Mouse (Mus musculus): ENCODE results near the gene Prpf8. TPM values are rescaled to one million over a fixed set of nuclear protein-coding genes. Genes with fewer than 3 reads are reported as not detected.

The Prpf8 gene
- polyA plus RNA-seq, 1 experiment, result 104 TPM

DNA sequence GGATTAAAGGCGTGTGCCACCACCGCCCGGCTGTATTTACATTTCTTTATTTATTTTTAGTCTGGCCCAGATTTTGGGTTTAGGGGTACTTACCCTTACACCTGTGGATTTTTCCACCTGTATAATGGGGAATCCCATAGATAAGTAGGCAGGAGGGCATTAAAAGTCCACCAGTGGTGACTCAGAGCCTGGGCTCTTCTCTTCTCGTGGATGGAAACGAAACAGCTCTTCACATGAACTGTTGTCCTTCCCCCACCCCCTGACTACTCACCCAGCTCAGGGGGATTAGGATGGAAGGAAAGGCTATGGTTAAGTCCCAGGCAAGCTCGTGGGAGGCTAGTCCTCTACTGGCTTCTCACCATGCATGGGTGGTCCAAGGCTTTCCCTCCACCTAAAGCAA lies 22.2 kb upstream of the Prpf8 start:
- Histone ChIP-seq H3K79me3 (ENCODE audit: low read depth) (peaks cover 29% of the 10 kb centered on the region), H3K4me3 (ENCODE audit: insufficient read depth, poor library complexity, severe bottlenecking) (no peak overlapping the region)

DNA sequence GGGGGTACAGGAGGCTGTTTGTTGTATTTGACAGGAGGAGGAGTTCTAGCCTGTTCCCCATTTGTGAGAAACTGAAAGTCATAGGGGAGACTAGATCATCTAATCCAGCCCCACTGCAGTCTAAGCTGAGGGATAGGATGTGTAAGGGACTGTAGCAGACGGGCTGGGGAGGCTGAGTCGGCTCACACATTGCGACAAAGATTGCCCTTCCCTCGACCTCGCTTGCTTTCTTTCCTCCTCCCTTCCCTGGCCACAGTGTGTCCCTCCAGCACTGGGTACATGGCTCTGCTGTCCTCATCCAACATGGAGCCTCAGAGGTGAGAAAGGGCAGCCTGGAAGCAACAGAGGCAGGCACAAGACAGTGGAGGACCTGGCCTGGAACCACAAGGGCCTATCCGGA lies 21.6 kb upstream of the Prpf8 start:
- no peak overlapping the region for H3ac ChIP-seq (ENCODE audit: control insufficient read depth, insufficient read length, low read depth)
- H3K79me3 ChIP-seq (ENCODE audit: low read depth), result peaks cover 29% of the 10 kb centered on the region
- TF ChIP-seq CTCF (IDR thresholded peaks at IDR 0.05; ENCODE audit: control insufficient read depth, insufficient read depth, insufficient read length) (no peak), MAX (IDR thresholded peaks at IDR 0.05) (no peak), USF1 (IDR thresholded peaks at IDR 0.05; ENCODE audit: low read depth) (no peak), MYOG (IDR thresholded peaks at IDR 0.05; ENCODE audit: control insufficient read depth, extremely low read depth, insufficient read length) (no peak), CEBPB (IDR thresholded peaks at IDR 0.05; ENCODE audit: low read depth) (no peak), MYOD1 (IDR thresholded peaks at IDR 0.05; ENCODE audit: control insufficient read depth, insufficient read length, low read depth) (no peak), FOSL1 (IDR thresholded peaks at IDR 0.05; ENCODE audit: insufficient read depth, low read length, poor library complexity, severe bottlenecking) (no peak)
- no peaks in the 10 kb centered on the region for H3K27me3 ChIP-seq (ENCODE audit: control insufficient read depth, insufficient read depth, insufficient read length)
- H3K79me2 ChIP-seq (ENCODE audit: control insufficient read depth, insufficient read depth), result peaks cover 39% of the 10 kb centered on the region
- no peak overlapping the region for H3K4me3 ChIP-seq (ENCODE audit: insufficient read depth, poor library complexity, severe bottlenecking)
- peaks cover 37% of the 10 kb centered on the region for H3K36me3 ChIP-seq (ENCODE audit: control insufficient read depth, insufficient read depth)

More for the DNA sequence above, 22.2 kb upstream of the Prpf8 start:
- Histone ChIP-seq H3K79me2 (ENCODE audit: control insufficient read depth, insufficient read depth) (peaks cover 39% of the 10 kb centered on the region), H3ac (ENCODE audit: control insufficient read depth, insufficient read length, low read depth) (no peak overlapping the region), H3K36me3 (ENCODE audit: control insufficient read depth, insufficient read depth) (peaks cover 37% of the 10 kb centered on the region), H3K27me3 (ENCODE audit: control insufficient read depth, insufficient read depth, insufficient read length) (no peaks in the 10 kb centered on the region)
- TF ChIP-seq CTCF (IDR thresholded peaks at IDR 0.05; ENCODE audit: control insufficient read depth, insufficient read depth, insufficient read length) (no peak), MAX (IDR thresholded peaks at IDR 0.05) (no peak), FOSL1 (IDR thresholded peaks at IDR 0.05; ENCODE audit: insufficient read depth, low read length, poor library complexity, severe bottlenecking) (no peak), CEBPB (IDR thresholded peaks at IDR 0.05; ENCODE audit: low read depth) (no peak)

DNA sequence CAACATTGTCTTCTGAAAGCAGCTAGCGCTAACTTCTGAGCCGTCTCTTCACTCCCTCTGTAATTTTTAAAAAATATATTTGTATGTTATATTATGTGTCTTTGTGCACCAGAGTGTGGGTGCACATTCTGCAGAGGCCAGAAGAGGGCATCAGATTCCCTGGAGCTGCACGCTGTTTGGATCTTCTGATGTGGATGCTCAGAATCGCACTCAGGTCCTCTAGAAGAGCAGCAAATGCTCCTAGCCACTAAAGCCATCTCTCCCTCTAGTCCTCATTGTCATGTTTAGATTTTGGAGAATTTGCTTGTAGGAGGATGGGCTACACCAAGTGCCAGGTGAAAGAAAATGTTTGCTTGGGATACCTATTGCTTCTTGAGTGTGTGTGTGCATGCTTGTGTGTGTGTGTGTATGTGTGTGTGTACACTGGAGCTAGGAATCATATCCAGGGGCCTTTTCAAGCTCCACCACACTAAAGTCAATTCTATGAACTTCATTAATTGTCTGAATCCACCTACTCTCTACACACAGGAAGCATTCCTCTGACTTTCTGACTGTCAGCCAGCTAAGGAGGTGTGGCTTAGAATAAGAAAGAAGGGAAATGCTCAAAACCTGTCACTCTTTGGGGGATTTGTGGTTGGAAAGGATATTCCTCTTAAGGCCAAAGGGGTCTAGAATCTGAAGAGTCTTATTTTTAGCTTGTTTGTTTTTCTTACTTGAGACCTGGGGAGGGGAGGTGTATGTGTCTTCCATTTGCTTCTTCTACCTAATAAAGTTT lies 19.7 kb upstream of the Prpf8 start:
- Histone ChIP-seq H3ac (ENCODE audit: control insufficient read depth, insufficient read length, low read depth) (no peak overlapping the region), H3K79me3 (ENCODE audit: low read depth) (peaks cover 27% of the 10 kb centered on the region), H3K36me3 (ENCODE audit: control insufficient read depth, insufficient read depth) (peaks cover 37% of the 10 kb centered on the region), H3K4me3 (ENCODE audit: insufficient read depth, poor library complexity, severe bottlenecking) (no peak overlapping the region), H3K27me3 (ENCODE audit: control insufficient read depth, insufficient read depth, insufficient read length) (no peaks in the 10 kb centered on the region), H3K79me2 (ENCODE audit: control insufficient read depth, insufficient read depth) (peaks cover 34% of the 10 kb centered on the region)
- TF ChIP-seq CTCF (IDR thresholded peaks at IDR 0.05; ENCODE audit: control insufficient read depth, insufficient read depth, insufficient read length) (no peak), MYOG (IDR thresholded peaks at IDR 0.05; ENCODE audit: control insufficient read depth, extremely low read depth, insufficient read length) (no peak), MYOD1 (IDR thresholded peaks at IDR 0.05; ENCODE audit: control insufficient read depth, insufficient read length, low read depth) (no peak), FOSL1 (IDR thresholded peaks at IDR 0.05; ENCODE audit: insufficient read depth, low read length, poor library complexity, severe bottlenecking) (no peak), MAX (IDR thresholded peaks at IDR 0.05) (no peak), USF1 (IDR thresholded peaks at IDR 0.05; ENCODE audit: low read depth) (no peak)

DNA sequence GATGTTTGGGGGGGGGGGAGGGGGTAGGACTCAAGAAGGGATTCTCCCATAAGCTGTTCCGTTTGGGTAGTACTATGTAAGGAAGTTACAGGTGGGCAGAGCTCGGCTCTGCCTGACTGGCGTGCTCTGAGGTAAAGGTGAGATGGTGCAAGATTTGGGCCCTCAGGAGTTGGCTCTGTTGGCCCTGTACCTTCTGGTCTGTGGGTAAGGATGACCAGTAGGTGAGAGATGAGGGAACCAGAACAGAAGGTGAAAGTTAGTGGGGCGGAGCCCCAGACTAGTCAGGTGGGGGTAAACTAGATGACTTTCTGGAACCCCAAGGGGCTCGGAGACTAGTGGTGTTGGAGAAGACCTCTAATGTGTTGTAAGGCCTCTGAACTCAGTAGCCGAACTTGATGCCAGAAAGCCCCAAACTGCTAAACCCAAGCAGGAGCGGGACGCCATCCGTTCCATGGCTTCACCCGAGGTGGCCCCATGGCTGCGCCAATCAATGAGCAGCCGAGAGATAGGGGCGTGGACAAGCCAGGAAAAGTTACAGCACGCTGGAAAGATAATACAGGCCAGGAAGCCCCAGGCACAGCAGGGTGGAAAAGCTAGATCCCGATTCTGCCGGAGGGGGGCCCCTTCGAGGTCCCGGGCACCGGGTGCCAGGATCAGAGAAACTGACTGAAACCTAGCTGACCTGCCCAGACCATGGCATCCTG lies 19.0 kb upstream of the Prpf8 start:
- H3K36me3 ChIP-seq (ENCODE audit: control insufficient read depth, insufficient read depth), result peaks cover 37% of the 10 kb centered on the region
- TF ChIP-seq CTCF (IDR thresholded peaks at IDR 0.05; ENCODE audit: control insufficient read depth, insufficient read depth, insufficient read length), result no peak
- TF ChIP-seq MYOG (IDR thresholded peaks at IDR 0.05; ENCODE audit: control insufficient read depth, extremely low read depth, insufficient read length), result no peak
- TF ChIP-seq USF1 (IDR thresholded peaks at IDR 0.05; ENCODE audit: low read depth), result no peak
- TF ChIP-seq MAX (IDR thresholded peaks at IDR 0.05), result no peak
- no peak for TF ChIP-seq FOSL1 (IDR thresholded peaks at IDR 0.05; ENCODE audit: insufficient read depth, low read length, poor library complexity, severe bottlenecking)
- TF ChIP-seq MYOD1 (IDR thresholded peaks at IDR 0.05; ENCODE audit: control insufficient read depth, insufficient read length, low read depth), result no peak
- no peak for TF ChIP-seq CEBPB (IDR thresholded peaks at IDR 0.05; ENCODE audit: low read depth)
- no peak overlapping the region for H3K4me3 ChIP-seq (ENCODE audit: insufficient read depth, poor library complexity, severe bottlenecking)
- no peak overlapping the region for H3ac ChIP-seq (ENCODE audit: control insufficient read depth, insufficient read length, low read depth)
- H3K27me3 ChIP-seq (ENCODE audit: control insufficient read depth, insufficient read depth, insufficient read length), result no peaks in the 10 kb centered on the region
- H3K79me2 ChIP-seq (ENCODE audit: control insufficient read depth, insufficient read depth), result peaks cover 27% of the 10 kb centered on the region
- peaks cover 25% of the 10 kb centered on the region for H3K79me3 ChIP-seq (ENCODE audit: low read depth)

DNA sequence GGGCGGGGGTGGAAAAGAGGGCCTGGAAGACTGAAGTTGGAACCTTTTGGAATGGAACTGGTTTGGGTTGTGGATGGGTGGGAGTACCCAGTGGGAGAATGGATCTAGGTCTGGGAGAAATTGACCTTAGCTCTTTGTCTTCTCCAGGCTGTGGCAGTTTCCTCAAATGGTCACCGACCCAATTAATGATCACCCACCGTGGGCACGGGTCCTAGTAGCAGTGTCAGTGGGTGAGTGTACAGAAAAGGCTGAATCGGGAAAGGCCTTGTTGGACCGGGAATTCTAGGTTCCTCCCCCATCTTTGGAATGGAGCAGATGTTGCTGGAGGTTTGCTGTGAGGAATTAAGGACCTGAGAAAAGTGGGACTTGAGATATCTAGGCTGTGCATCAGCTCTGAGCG lies 18.2 kb upstream of the Prpf8 start:
- Histone ChIP-seq H3ac (ENCODE audit: control insufficient read depth, insufficient read length, low read depth) (no peak overlapping the region), H3K4me3 (ENCODE audit: insufficient read depth, poor library complexity, severe bottlenecking) (no peak overlapping the region), H3K36me3 (ENCODE audit: control insufficient read depth, insufficient read depth) (peaks cover 34% of the 10 kb centered on the region), H3K27me3 (ENCODE audit: control insufficient read depth, insufficient read depth, insufficient read length) (no peaks in the 10 kb centered on the region), H3K79me2 (ENCODE audit: control insufficient read depth, insufficient read depth) (peaks cover 21% of the 10 kb centered on the region), H3K79me3 (ENCODE audit: low read depth) (peaks cover 23% of the 10 kb centered on the region)
- TF ChIP-seq USF1 (IDR thresholded peaks at IDR 0.05; ENCODE audit: low read depth), result no peak
- TF ChIP-seq FOSL1 (IDR thresholded peaks at IDR 0.05; ENCODE audit: insufficient read depth, low read length, poor library complexity, severe bottlenecking), result no peak
- TF ChIP-seq MYOG (IDR thresholded peaks at IDR 0.05; ENCODE audit: control insufficient read depth, extremely low read depth, insufficient read length), result no peak
- no peak for TF ChIP-seq MYOD1 (IDR thresholded peaks at IDR 0.05; ENCODE audit: control insufficient read depth, insufficient read length, low read depth)
- TF ChIP-seq CTCF (IDR thresholded peaks at IDR 0.05; ENCODE audit: control insufficient read depth, insufficient read depth, insufficient read length), result no peak
- no peak for TF ChIP-seq MAX (IDR thresholded peaks at IDR 0.05)
- no peak for TF ChIP-seq CEBPB (IDR thresholded peaks at IDR 0.05; ENCODE audit: low read depth)

Data from C2C12 (cell line).